Mouse (Mus musculus) yolk sac, embryonic 10.5 days (tissue): ENCODE measurements at regions not wholly inside any gene's neighbourhood (a gene's known extent, or its start where the extent isn't known, plus 50 kb on each side); places are given as distances from the start of the nearest gene placed in this dataset.
A peak's percentile ranks its signal among the peaks of the same experiment; 100 is the strongest.
"Not testable (repeated sequence)": the region's sequence is repeated elsewhere in the genome, so short reads cannot be mapped to it uniquely, and the experiment has no call there.

Experiments
- DNase-seq: peaks from one replicate; pipeline ENCODE4 v3.0.0-alpha.2; 2017; ENCODE audit warnings: low spot score

GRCm38 (mm10) chr6:133511830-133512229 lies 219.8 kb downstream of the 5530400C23Rik start:
- DNase-seq: not testable (repeated sequence)

GRCm38 (mm10) chr6:133553533-133553932 lies 261.5 kb downstream of the 5530400C23Rik start:
- peak; percentile 2 for DNase-seq

DNA sequence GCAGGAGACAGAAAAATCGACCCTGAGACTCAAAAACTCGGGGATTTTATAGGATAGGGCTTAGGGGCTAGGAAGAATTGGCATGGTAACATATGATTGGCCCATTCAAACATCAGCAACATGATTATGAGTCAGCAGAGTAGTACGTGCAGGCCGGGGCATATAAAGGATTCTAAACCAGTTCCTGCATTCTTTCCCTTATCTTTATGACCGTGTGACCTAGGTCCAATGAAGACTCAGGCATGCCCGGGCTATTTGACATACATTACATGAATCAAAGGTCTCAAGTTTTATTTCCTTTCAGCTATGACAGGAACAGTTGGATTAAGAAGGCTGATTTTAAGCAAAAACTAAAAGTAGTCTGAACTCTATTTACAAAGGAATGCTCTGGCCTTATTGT lies 262.2 kb downstream of the 5530400C23Rik start:
- no peak for DNase-seq
